Mouse (Mus musculus) thymus, adult 2 months (tissue): ENCODE results near the gene Gm7030. TPM values are rescaled to one million over a fixed set of nuclear protein-coding genes. Genes with fewer than 3 reads are reported as not detected.
A peak's percentile ranks its signal among the peaks of the same experiment; 100 is the strongest.
"Not testable (repeated sequence)": the region's sequence is repeated elsewhere in the genome, so short reads cannot be mapped to it uniquely, and the experiment has no call there.

Experiments
- DNase-seq: peaks from one replicate; pipeline ENCODE4 v3.0.0; 2021
- H3K27ac ChIP-seq: fragments of 200-500 bp; 2 replicates; pipeline ENCODE4 v1.5.1; 2012; ENCODE audit warnings: low read length, control low read depth; ENCODE audit not compliant: control insufficient read depth, insufficient read depth
- H3K27me3 ChIP-seq: fragments of 200-500 bp; 2 replicates; pipeline ENCODE4 v1.6.1; 2012; ENCODE audit warnings: mild to moderate bottlenecking, low read length, moderate library complexity, mixed read lengths; ENCODE audit not compliant: control insufficient read depth, insufficient read depth
- H3K36me3 ChIP-seq: fragments of 200-500 bp; 2 replicates; pipeline ENCODE4 v1.6.1; 2012; ENCODE audit warnings: mild to moderate bottlenecking, low read length, moderate library complexity; ENCODE audit not compliant: control insufficient read depth, insufficient read depth
- H3K4me1 ChIP-seq: fragments of 200-500 bp; replicated peaks from 2 replicates; pipeline ENCODE4 v1.6.1; 2012; ENCODE audit warnings: low read length; ENCODE audit not compliant: control insufficient read depth, insufficient read depth
- H3K4me3 ChIP-seq: fragments of 200-500 bp; 2 replicates; pipeline ENCODE4 v1.5.1; 2012; ENCODE audit warnings: mild to moderate bottlenecking, low read length, control low read depth, moderate library complexity; ENCODE audit not compliant: control insufficient read depth, insufficient read depth
- CTCF ChIP-seq: fragments of 200-500 bp; IDR thresholded peaks from 2 replicates; pipeline ENCODE4 v1.5.1; 2012; ENCODE audit warnings: mild to moderate bottlenecking, control low read depth, low read length, moderate library complexity, borderline replicate concordance; ENCODE audit not compliant: control insufficient read depth, poor library complexity, insufficient read depth; ENCODE audit errors: extremely low read depth
- POLR2A ChIP-seq: fragments of 200-500 bp; IDR thresholded peaks from 2 replicates; pipeline ENCODE4 v1.6.1; 2012; ENCODE audit warnings: mild to moderate bottlenecking, low read length, control low read depth, moderate library complexity; ENCODE audit not compliant: control insufficient read depth, poor library complexity, insufficient read depth; ENCODE audit errors: extremely low read depth
- WGBS: fragments of 180-500 bp; shearing (Covaris S2); methylation state at CpG from one replicate; pipeline ENCODE4 v1.1.7; 2018; 5-methylcytosine and 5-hydroxymethylcytosine counted together
- polyA plus RNA-seq: library from polyadenylated mRNA; depleted of rRNA; stranded (reverse); fragments of >200 nt; gene quantifications from 2 replicates; pipeline ENCODE4 v1.2.3, GENCODE M21; 2012

The Gm7030 gene
- polyA plus RNA-seq, 1 experiment = 2.4 TPM

- not testable (repeated sequence) for H3K36me3 ChIP-seq, DNase-seq, H3K27me3 ChIP-seq, H3K27ac ChIP-seq
- 9% methylated on average over 13 of the region's 13 CpGs for WGBS
- peaks cover 22% of the 10 kb centered on the region for H3K4me1 ChIP-seq
- peak overlapping the region; percentile 54 for H3K4me3 ChIP-seq
These were observed 16.6 kb upstream of the Gm7030 start for GRCm38 (mm10) chr17:36145861-36146156.

DNA sequence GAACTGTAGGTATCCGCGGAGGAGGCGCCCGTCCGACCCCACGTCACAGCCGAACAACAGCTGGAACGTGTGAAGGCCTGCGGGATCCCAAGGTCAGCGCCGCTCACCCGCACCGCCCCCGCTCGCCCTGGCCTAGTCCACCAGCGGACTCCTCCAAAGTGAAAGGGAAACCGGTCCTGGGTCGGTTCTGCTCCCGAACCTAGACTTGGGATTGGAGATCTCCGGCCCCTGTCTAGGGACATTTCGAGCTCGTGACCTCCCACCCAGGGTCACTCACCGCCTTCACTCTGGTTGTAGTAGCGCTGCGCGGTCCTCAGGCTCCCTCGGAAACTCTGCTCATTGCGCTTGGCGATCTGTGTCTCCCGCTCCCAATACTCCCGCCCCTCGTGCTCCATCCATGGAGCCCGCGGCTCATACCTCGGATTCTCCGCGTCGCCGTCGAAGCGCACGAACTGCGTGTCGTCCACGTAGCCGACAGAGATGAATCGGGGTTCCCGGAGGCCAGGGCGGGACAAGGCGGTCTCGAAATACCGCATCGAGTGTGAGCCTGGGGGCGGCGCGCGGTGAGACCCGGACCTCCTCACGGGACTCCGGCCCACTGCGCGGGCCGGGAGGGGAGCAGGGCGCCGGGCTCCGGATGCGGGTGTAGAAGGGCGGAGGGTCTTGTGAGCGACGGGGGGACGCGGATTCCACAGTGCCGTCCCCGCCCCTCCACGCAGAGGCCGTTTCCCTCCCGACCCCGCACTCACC is 16.1 kb upstream of the Gm7030 start:
- Histone ChIP-seq H3K27ac (no peak overlapping the region), H3K36me3 (no peaks in the 10 kb centered on the region), H3K4me3 (peak overlapping the region; percentile 54), H3K4me1 (peaks cover 22% of the 10 kb centered on the region), H3K27me3 (no peaks in the 10 kb centered on the region; the same call in 1 of the 2 replicates)
- 3% methylated on average over 78 of the region's 78 CpGs for WGBS
- no peak for TF ChIP-seq POLR2A
- TF ChIP-seq CTCF = no peak
- DNase-seq = peak; percentile 53

DNA sequence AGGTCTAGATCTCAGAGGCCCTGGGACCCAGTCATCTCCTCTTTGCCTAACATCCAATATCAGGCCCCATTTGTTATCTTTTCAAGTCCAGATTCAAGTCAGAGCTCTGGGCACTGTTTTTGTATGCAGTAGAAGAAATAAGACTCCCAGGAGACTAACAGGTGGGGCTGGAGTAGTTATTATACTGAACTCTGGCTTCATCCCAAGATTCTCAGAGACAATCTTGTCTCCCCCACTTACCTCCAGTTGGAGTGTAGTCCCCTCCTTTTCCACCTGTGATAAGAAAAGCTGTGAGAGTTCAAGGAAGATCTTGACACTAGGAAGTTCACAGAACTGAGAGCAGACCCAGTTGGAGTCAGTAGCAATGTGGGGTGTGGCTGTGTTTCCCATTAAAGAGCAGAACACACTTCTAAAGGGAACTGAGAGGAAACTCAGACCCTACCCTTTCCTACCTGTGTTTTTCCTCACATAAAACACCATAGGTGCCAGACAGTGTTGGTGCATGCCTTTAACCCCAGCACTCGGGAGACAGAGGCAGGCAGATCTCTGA is 7.1 kb upstream of the Gm7030 start:
- peak; percentile 1 for DNase-seq
- not testable (repeated sequence) for H3K4me3 ChIP-seq, H3K36me3 ChIP-seq, H3K27me3 ChIP-seq, H3K27ac ChIP-seq
- H3K4me1 ChIP-seq = peaks cover 40% of the 10 kb centered on the region
- WGBS = 89% methylated on average over 1 of the region's 1 CpGs

DNA sequence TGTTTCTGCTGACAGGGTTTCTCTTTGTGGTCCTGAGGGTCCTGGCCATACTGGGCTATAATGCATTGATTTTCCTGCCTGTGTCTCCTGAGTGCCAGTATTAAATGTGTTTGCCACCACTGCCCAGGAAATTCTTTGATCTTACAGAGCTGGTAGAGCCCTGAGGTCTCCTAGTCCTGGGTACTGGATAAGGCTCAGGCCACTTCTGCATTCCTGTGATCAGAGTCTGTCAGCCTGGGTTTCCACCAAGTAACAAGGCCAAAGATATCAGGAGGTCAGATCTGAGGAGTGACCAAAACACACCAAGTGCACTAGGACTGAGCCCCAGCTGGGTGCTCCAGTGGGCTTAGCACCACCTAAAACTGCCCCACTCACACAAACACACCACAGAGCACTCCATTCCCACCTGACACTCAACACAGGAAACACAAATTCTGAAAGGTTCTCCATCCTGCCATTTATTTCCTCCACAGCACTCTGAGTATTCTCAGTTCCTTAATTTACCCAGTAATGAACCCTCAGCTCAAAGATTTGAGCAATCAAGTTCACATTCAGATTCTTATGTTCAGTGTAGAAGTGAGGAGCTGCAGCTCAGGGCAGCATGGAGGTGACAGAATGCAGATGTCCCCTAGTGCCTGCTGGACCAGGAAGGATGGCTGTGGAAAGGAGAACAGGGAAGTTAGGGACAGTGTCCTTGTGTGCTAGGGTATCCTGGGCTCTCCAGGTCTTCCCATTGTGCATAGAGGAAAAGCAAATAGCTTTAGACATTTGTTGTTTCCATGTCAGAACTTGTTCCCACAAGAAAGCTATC is 6.4 kb upstream of the Gm7030 start:
- not testable (repeated sequence) for H3K27ac ChIP-seq, H3K4me3 ChIP-seq, H3K36me3 ChIP-seq, H3K27me3 ChIP-seq
- peak; percentile 1 for DNase-seq
- H3K4me1 ChIP-seq = peaks cover 48% of the 10 kb centered on the region

- Histone ChIP-seq H3K27ac (peak overlapping the region; percentile 83), H3K4me1 (peaks cover 55% of the 10 kb centered on the region), H3K27me3 (no peaks in the 10 kb centered on the region), H3K36me3 (no peaks in the 10 kb centered on the region), H3K4me3 (no peak overlapping the region)
- peak; percentile 57 for DNase-seq
- TF ChIP-seq CTCF (peak; percentile 65; the same call in 1 of the 2 replicates), POLR2A (no peak)
- WGBS = 53% methylated on average over 5 of the region's 5 CpGs
These were observed 2.5 kb upstream of the Gm7030 start for GRCm38 (mm10) chr17:36131516-36132265.

DNA sequence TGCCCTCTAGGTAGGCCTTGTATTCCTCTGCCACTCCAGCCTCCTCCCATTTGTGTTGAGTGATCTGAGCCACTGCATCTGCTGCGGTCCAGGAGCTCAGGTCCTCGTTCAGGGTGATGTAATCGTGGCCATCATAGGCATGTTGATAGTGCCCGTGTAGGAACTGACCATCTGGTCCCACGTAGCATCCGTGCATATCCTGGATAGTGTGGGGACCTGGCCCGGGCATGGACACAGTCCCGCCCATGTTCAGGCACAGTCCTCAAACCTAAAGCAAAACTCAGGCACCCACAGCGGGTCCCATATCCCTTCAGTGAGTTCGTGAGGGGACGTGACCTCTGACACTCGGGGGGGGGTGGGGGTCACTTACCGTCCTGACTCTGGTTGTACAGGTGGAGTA is 700 bp downstream of the Gm7030 start:
- not testable (repeated sequence) for H3K36me3 ChIP-seq, H3K27me3 ChIP-seq, DNase-seq, H3K27ac ChIP-seq, H3K4me3 ChIP-seq
- 96% methylated on average over 11 of the region's 13 CpGs for WGBS
- H3K4me1 ChIP-seq = peaks cover 38% of the 10 kb centered on the region

- 90% methylated on average over 3 of the region's 3 CpGs for WGBS
These were observed 5.1 kb downstream of the Gm7030 start for GRCm38 (mm10) chr17:36124111-36124510.

More at GRCm38 (mm10) chr17:36124111-36124510, 5.1 kb downstream of the Gm7030 start:
- not testable (repeated sequence) for H3K4me3 ChIP-seq, H3K27ac ChIP-seq, H3K36me3 ChIP-seq, H3K27me3 ChIP-seq, DNase-seq
- H3K4me1 ChIP-seq = peaks cover 31% of the 10 kb centered on the region
